Mouse (Mus musculus): ENCODE data around the gene B230104I21Rik. TPM values are rescaled to one million over a fixed set of nuclear protein-coding genes. Genes with fewer than 3 reads are reported as not detected.

Gene B230104I21Rik
- polyA plus RNA-seq, 1 experiment, result not detected

GRCm38 (mm10) chr4:154328431-154328830 is 7.5 kb upstream of the B230104I21Rik start:
- TF ChIP-seq CTCF (IDR thresholded peaks at IDR 0.05; ENCODE audit: borderline replicate concordance, control insufficient read depth, extremely low read depth, insufficient read depth, low read length, poor library complexity) (no peak), POLR2A (IDR thresholded peaks at IDR 0.05; ENCODE audit: control insufficient read depth, extremely low read depth, insufficient read depth, low read length, poor library complexity) (no peak)
- Histone ChIP-seq H3K27ac (ENCODE audit: control insufficient read depth, insufficient read depth, low read length) (no peak overlapping the region), H3K27me3 (ENCODE audit: control insufficient read depth, insufficient read depth, low read length) (no peaks in the 10 kb centered on the region), H3K4me1 (replicated peaks; ENCODE audit: control insufficient read depth, insufficient read depth, low read length) (no peaks in the 10 kb centered on the region), H3K4me3 (ENCODE audit: control insufficient read depth, insufficient read depth, low read length) (no peak overlapping the region), H3K36me3 (ENCODE audit: control insufficient read depth, insufficient read depth, low read length) (no peaks in the 10 kb centered on the region)
- 77% methylated on average over 20 of the region's 20 CpGs for WGBS
- no peak for DNase-seq

GRCm38 (mm10) chr4:154328836-154329235 is 7.1 kb upstream of the B230104I21Rik start:
- no peaks in the 10 kb centered on the region for H3K4me1 ChIP-seq (replicated peaks; ENCODE audit: control insufficient read depth, insufficient read depth, low read length)
- H3K36me3 ChIP-seq (ENCODE audit: control insufficient read depth, insufficient read depth, low read length), result no peaks in the 10 kb centered on the region
- H3K27me3 ChIP-seq (ENCODE audit: control insufficient read depth, insufficient read depth, low read length), result no peaks in the 10 kb centered on the region
- no peak overlapping the region for H3K27ac ChIP-seq (ENCODE audit: control insufficient read depth, insufficient read depth, low read length)
- peak; percentile 51 for DNase-seq
- WGBS, result 33% methylated on average over 6 of the region's 6 CpGs
- no peak for TF ChIP-seq POLR2A (IDR thresholded peaks at IDR 0.05; ENCODE audit: control insufficient read depth, extremely low read depth, insufficient read depth, low read length, poor library complexity)
- no peak overlapping the region for H3K4me3 ChIP-seq (ENCODE audit: control insufficient read depth, insufficient read depth, low read length)

- H3K27ac ChIP-seq (ENCODE audit: control insufficient read depth, insufficient read depth, low read length), result no peak overlapping the region
- H3K4me1 ChIP-seq (replicated peaks; ENCODE audit: control insufficient read depth, insufficient read depth, low read length), result no peaks in the 10 kb centered on the region
- no peaks in the 10 kb centered on the region for H3K36me3 ChIP-seq (ENCODE audit: control insufficient read depth, insufficient read depth, low read length)
- TF ChIP-seq POLR2A (IDR thresholded peaks at IDR 0.05; ENCODE audit: control insufficient read depth, extremely low read depth, insufficient read depth, low read length, poor library complexity), result no peak
- no peak for TF ChIP-seq CTCF (IDR thresholded peaks at IDR 0.05; ENCODE audit: borderline replicate concordance, control insufficient read depth, extremely low read depth, insufficient read depth, low read length, poor library complexity)
- H3K4me3 ChIP-seq (ENCODE audit: control insufficient read depth, insufficient read depth, low read length), result no peak overlapping the region
- no peak for DNase-seq
- H3K27me3 ChIP-seq (ENCODE audit: control insufficient read depth, insufficient read depth, low read length), result no peaks in the 10 kb centered on the region
- WGBS, result 97% methylated on average over 7 of the region's 7 CpGs
Observed at GRCm38 (mm10) chr4:154330001-154330400, 5.9 kb upstream of the B230104I21Rik start.

DNA sequence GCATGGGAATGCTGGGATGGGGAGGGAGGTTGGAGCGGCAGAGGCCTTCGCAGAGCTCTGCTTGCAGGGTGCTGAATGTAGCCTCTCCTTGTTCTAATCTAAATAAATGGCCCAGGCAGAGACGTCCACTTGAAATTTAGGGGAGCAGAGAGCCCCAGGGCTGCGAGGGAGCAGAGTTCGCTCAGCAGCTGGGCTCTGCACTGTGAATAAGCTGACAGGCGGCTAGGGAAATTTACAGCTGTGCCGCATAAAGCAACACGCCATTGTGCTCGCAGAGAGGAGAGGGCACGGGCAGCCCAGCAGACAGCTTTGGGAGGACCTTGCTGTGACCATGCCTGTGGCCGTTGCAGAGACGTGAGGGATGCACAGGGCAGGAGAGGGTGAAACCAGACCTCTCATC is 4.7 kb upstream of the B230104I21Rik start:
- no peak for DNase-seq
- 92% methylated on average over 12 of the region's 12 CpGs for WGBS
- Histone ChIP-seq H3K4me1 (replicated peaks; ENCODE audit: control insufficient read depth, insufficient read depth, low read length) (no peaks in the 10 kb centered on the region), H3K4me3 (ENCODE audit: control insufficient read depth, insufficient read depth, low read length) (no peak overlapping the region), H3K27me3 (ENCODE audit: control insufficient read depth, insufficient read depth, low read length) (no peaks in the 10 kb centered on the region), H3K27ac (ENCODE audit: control insufficient read depth, insufficient read depth, low read length) (no peak overlapping the region), H3K36me3 (ENCODE audit: control insufficient read depth, insufficient read depth, low read length) (no peaks in the 10 kb centered on the region)
- TF ChIP-seq POLR2A (IDR thresholded peaks at IDR 0.05; ENCODE audit: control insufficient read depth, extremely low read depth, insufficient read depth, low read length, poor library complexity) (no peak), CTCF (IDR thresholded peaks at IDR 0.05; ENCODE audit: borderline replicate concordance, control insufficient read depth, extremely low read depth, insufficient read depth, low read length, poor library complexity) (no peak)

- no peak for TF ChIP-seq CTCF (IDR thresholded peaks at IDR 0.05; ENCODE audit: borderline replicate concordance, control insufficient read depth, extremely low read depth, insufficient read depth, low read length, poor library complexity)
- WGBS, result 76% methylated on average over 8 of the region's 8 CpGs
- Histone ChIP-seq H3K27me3 (ENCODE audit: control insufficient read depth, insufficient read depth, low read length) (no peaks in the 10 kb centered on the region), H3K36me3 (ENCODE audit: control insufficient read depth, insufficient read depth, low read length) (no peaks in the 10 kb centered on the region), H3K4me3 (ENCODE audit: control insufficient read depth, insufficient read depth, low read length) (no peak overlapping the region), H3K27ac (ENCODE audit: control insufficient read depth, insufficient read depth, low read length) (no peak overlapping the region), H3K4me1 (replicated peaks; ENCODE audit: control insufficient read depth, insufficient read depth, low read length) (no peaks in the 10 kb centered on the region)
- DNase-seq, result no peak
Observed at GRCm38 (mm10) chr4:154333300-154333699, 2.6 kb upstream of the B230104I21Rik start.

GRCm38 (mm10) chr4:154334699-154335402 is 1.1 kb upstream of the B230104I21Rik start:
- Histone ChIP-seq H3K4me1 (replicated peaks; ENCODE audit: control insufficient read depth, insufficient read depth, low read length) (no peaks in the 10 kb centered on the region), H3K27ac (ENCODE audit: control insufficient read depth, insufficient read depth, low read length) (no peak overlapping the region), H3K4me3 (ENCODE audit: control insufficient read depth, insufficient read depth, low read length) (peak overlapping the region; percentile 54), H3K36me3 (ENCODE audit: control insufficient read depth, insufficient read depth, low read length) (no peaks in the 10 kb centered on the region), H3K27me3 (ENCODE audit: control insufficient read depth, insufficient read depth, low read length) (no peaks in the 10 kb centered on the region)
- no peak for DNase-seq
- WGBS, result 69% methylated on average over 48 of the region's 48 CpGs
- TF ChIP-seq CTCF (IDR thresholded peaks at IDR 0.05; ENCODE audit: borderline replicate concordance, control insufficient read depth, extremely low read depth, insufficient read depth, low read length, poor library complexity) (no peak), POLR2A (IDR thresholded peaks at IDR 0.05; ENCODE audit: control insufficient read depth, extremely low read depth, insufficient read depth, low read length, poor library complexity) (no peak)

DNA sequence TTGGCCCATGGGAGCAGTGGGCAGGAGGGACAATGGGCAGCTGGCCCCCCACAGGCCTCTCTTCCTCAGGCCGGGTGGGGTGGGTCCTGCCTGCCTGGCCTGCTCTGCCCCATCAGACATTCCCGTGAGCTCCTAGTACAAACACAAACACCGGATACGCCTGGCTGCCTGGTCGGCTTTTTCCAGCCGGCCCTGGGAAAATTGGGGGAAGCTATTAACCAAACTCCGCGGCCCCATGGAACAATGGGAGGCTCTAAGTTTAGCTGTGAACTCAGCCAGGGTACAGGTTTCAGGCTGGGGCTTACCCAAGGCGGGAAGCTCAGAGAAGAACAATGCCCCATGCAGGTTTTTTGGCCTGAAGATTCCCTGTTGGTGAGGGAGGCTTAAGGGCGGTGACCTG is 723 bp downstream of the B230104I21Rik start:
- no peak for DNase-seq
- Histone ChIP-seq H3K36me3 (ENCODE audit: control insufficient read depth, insufficient read depth, low read length) (no peaks in the 10 kb centered on the region), H3K27me3 (ENCODE audit: control insufficient read depth, insufficient read depth, low read length) (no peaks in the 10 kb centered on the region), H3K4me1 (replicated peaks; ENCODE audit: control insufficient read depth, insufficient read depth, low read length) (no peaks in the 10 kb centered on the region), H3K27ac (ENCODE audit: control insufficient read depth, insufficient read depth, low read length) (no peak overlapping the region), H3K4me3 (ENCODE audit: control insufficient read depth, insufficient read depth, low read length) (no peak overlapping the region)
- TF ChIP-seq POLR2A (IDR thresholded peaks at IDR 0.05; ENCODE audit: control insufficient read depth, extremely low read depth, insufficient read depth, low read length, poor library complexity) (no peak), CTCF (IDR thresholded peaks at IDR 0.05; ENCODE audit: borderline replicate concordance, control insufficient read depth, extremely low read depth, insufficient read depth, low read length, poor library complexity) (no peak)
- WGBS, result 94% methylated on average over 10 of the region's 10 CpGs

Measured in thymus, adult 2 months (tissue).